Mouse (Mus musculus) urinary bladder, postnatal 4 days (tissue): ENCODE measurements around the gene Prss35.
A peak's percentile ranks its signal among the peaks of the same experiment; 100 is the strongest.

Source experiments
- DNase-seq, 2 experiments: peaks; one replicate each; pipeline ENCODE4 v3.0.0; 2021 to 2022; ENCODE audit warnings: low spot score in 2 of 2

Prss35 gene

DNA sequence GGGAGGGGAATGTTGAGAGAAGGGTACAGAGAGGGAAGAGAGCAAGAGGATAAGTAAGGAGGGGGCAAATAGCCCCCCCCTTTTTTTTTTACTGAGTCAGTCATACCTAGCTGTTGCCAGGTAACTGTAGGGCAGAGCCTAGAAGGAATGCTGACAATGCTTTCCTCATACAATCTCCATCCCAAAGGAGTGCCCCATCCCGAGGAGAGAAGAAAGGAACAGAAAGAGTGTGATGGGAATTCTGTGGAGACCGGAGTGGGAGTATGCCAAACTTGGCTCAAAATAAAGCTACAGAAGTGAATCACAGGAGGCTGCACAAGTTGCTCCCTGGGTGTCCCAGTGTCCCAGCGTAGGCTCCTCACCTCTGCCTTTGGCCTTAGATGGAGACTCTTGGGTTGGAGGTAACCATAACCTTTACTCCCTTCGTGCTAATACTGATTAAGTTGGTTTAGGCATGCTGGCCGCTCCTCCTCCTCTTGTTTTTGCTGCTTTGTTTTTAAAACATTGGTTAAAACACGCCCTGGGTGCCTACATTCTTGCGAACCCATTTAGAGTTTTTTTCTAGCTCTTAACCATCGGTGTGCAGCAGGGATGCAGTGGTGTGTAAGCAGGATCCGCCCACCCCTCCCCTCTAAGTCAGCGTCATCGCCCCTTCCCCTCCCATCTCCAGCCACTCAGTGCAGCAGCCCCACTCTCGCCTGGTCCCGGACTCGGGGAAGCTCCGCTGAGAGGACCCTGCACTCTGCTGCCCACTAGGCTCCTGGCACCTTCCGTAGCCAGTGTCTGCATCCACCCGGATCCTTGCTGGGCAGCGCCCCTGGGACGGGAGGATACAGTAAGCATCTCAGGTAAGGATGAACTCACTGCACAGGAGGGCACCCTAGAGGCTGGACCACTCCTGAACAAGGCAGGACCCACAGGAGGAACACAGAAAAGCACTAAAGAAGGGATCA lies at the start of gene Prss35:
Prss35 (plus strand) TSS at position 691 of the 953 bp plus-strand sequence.
- DNase-seq, result peak in 1 of 2 experiments; percentile 58

DNA sequence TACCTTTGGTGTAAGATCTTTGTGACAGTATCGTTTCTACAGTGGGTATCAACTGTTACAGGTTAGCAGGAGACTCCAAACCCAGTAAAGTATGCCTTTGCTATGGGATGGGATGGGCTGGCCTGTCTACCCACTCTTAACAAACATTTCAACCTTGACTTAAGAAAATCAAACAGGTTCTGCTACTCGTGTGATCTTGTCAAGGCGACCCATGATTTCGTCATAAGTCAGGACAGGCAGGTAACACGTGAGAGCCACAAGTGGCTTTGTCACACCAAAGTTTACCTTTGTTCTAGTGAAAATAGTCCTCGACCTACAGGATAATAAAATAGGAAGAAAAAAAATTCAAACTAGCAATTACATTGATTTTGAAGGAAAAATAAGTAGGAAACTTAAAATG lies 49.5 kb upstream of the Prss35 start:
- DNase-seq, result no peak

DNA sequence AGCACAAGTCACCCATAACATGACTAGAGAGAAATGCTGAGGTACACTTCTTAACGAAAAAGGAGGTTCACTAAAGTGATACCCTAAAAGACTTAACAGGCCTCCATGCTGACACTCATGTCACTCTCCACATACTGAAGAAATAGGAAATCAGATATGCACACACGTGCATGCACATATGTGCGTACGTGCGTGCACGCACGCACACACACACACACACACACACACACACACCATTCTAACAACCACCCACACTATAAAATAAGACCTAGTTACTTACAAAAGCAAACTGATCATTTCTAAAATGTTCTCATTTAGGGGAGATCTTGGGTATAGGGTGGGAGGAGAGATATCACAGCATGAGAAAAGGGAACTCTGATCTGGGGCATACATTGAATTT lies 48.8 kb upstream of the Prss35 start:
- no peak for DNase-seq

DNA sequence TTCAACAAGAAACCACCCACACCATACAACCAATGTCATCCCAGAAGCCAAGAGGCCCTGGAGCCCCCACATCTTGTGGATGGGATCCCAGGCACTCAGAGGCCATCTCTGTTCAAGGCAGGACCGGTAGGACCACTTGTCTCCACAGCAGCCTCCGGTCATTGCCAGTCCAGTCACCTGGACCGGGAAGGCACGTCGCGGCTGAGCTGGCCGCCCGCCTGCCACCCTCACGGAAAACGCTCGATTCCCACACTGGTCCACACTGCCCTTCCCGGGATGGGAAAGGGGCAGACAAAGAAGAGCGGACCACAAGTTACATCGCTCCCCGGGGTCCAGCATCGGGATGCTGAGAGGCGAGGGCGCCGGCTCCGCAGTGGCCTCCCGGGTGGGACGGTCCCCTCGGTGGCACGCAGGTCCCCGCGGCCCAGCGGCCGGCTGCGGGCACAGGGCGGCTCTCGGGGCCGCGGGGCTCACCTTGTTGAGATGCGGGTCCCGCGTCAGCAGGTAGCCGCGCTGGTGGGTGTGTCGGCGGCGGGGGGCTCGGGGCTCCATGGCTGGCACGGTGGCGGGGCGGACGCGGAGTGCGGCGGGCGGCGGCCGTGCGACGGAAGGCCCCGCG lies 48.1 kb upstream of the Prss35 start:
- DNase-seq, result no peak

DNA sequence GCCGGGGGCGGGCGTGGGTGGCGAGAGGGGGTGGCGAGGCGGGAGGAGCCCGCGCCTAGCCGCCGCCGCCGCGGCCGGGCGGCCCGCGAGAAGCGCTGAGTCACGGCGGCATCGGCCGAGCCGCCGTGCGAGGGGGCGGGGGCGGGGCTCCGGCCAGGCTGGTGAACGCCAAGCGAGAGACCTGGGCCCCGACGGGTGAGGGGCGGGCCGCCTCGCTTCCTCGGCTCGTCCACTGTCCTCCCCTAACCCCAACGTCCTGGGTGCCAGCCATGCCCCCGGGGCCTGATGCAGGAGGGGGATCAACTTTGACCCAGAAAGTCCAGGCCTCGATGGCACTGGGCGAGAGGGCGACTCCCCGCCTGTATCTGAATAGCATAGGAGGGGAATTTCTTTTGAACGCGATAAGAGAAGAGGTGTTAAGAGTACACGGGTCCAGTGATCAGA lies 47.6 kb upstream of the Prss35 start, which contains the start of gene Me1:
Me1 (minus strand) TSS at position 136 of the 444 bp plus-strand sequence.
- peak in 1 of 2 experiments; percentile 40 for DNase-seq

DNA sequence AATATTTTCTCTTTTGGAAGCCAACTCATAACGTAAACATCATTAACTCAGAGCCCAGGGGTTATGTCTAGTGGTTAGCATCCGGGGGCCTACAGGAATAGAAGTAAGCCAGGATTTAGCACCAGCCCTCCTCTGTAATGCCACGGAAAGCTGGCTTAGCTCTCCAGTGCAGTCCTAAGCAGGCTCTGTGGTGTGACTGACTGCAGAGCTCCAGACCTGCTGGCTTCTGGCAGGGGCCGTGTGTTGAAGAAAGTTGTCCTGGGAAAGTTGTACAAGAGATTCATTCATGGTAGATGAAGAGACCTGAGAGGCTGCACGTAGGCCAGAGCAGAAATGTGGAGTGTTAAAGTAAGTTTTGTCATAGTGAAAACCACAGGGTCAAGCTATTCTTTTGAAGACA lies 42.2 kb upstream of the Prss35 start:
- no peak for DNase-seq

DNA sequence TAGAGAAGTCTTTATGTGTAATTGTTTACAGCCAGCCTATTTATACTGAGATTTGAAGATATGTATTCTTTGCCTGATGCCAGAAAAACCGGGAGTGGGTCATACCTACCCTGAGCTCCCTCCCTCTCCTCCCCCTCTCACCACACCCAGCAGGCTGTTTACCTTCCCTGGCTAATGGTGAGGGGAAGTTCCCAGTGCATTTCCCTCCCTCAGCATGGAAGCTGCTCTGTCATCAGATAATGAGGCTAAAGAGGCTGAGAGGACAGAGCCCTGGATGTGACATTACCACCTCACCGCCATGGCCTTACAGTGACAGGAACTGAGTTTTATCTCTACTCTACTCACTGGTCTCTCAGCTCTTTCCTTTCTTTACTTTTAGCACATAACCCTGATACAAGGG lies 41.6 kb upstream of the Prss35 start:
- no peak for DNase-seq

DNA sequence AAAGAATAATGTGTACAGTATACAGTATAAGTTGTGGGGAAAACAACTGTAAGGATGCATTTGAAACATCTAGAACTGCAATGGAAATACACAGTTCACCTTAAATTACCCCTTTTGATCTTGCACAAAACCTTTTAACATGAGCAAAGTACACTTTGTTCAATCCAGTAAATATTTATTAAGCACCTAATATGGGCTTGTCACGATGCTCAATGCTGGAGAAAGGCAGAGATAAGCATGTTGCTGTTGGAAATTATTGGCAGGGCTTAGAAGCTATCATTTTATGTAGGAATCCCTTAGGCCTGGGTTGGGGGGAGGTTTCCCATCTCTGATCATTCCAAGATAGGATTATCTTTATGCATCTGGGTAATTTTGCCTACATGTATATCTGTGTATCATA lies 36.0 kb upstream of the Prss35 start:
- no peak for DNase-seq

DNA sequence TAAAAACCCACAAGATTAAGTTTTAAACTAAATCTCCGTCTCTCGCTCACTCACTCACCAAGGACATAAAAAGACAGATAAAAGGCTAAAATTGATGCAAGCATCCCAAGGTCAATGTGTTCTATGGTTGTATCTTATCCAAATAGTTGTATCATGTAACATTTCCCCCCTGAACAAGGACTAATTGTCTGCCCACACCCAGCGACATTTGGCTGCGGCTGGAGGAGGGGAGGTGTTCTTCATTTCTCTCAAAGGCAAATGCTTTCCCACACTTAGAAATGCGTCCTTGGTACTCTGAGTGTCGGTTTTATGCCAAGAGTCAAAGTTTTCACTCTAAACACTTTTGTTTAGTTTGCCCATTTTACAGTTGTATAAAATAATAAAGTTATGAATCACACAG lies 34.5 kb upstream of the Prss35 start:
- no peak for DNase-seq

DNA sequence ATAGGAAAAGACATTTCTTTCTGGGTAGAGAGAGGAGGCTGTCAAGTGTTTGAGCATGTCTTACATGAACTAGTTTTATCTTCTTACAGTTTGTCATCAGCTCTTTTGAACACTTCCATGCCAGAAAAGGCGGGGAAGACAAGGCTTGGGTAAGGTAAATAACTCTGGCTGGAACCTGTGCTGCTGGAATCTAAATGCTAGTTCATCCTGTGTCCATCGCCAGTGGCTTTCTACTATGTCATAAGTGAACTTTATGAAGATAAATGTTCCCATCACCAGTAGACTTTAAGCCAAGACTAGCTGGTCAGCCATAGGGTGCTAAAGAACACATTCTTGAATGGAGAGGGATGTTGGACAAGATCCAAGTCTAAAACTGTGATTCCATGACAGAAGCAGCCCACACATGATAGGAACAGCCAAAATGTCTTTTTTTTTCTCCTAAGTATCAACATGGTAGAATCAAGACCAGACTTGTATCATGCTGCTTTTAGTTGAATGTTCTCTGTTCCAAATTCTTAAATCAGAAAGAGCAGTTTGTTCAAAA lies 33.3 kb upstream of the Prss35 start:
- DNase-seq, result no peak

DNA sequence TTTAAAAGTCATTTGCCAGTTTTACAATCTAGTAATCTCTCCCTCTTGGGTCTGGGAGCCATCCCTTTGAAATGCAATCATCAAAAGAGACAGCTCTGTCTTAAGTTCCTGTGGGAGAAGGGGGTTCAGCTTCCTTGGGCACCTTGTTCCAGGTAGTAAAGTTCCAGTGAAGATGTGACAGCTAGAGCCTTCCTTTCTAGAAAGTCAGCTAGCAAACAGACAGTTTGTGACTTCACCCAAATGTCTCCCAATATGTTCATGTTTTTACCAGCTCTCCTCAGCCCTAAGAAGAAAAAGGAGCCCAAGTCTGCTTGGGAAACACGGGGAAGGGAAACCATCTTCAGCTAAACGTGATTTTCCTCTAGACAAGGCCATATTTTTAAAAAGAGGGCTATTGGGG lies 30.8 kb upstream of the Prss35 start:
- no peak for DNase-seq

DNA sequence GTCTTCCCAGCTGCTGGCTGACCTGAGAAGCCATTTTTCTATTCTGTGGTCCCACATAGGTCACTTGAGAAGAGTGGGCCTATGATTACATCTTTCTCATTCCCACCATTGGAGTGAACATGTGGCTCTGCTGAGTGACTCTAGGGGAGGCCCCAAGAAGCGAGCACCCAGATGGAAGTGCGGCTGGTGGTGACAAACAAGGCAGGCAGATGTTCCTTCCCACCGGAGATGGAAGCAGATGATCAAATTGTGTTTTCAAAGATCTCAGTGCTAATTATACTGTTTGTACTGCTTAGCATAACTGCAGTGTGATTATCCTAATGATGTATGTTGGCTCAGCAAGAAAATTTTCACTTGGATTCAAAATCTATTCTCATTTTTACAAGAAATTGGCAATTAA lies 29.4 kb upstream of the Prss35 start:
- DNase-seq, result no peak

DNA sequence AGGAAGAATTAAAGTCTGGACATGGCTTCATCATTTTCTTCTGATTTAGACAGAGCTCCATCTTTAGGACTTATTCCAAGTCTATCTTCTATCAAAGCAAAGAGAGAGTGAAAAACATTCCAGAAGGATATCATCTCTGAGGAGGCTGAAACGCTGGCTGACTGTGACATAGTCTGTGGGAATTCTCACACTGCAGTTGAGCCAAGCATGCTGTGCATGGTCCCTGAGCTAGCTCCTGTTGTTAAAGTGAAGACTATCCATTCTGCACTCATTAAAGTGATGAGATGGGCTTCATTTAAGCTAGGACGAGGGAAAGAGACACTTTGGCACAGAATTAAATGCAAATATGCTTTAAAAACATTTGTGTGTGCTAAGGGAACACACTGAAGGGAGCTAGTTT lies 26.9 kb upstream of the Prss35 start:
- no peak for DNase-seq

DNA sequence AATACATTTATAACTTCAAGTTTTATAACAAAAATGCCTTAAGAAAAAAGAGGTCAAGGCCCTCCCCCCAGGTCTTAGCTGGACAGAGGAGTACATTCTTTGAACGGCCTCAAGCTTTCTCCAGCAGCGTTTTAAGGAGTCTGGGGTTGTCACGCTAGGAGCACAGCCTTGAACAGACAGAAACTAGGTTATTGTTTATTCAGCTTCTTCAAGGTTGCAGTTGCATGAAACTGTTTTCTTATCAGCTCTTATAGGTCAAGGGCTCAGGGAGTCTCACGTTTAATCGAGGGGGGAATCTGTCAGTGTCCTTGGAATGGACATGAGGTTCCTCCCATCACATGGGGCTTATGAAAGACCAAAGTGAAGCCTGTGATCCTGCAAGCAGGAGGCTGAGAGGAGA lies 26.3 kb upstream of the Prss35 start:
- no peak for DNase-seq

DNA sequence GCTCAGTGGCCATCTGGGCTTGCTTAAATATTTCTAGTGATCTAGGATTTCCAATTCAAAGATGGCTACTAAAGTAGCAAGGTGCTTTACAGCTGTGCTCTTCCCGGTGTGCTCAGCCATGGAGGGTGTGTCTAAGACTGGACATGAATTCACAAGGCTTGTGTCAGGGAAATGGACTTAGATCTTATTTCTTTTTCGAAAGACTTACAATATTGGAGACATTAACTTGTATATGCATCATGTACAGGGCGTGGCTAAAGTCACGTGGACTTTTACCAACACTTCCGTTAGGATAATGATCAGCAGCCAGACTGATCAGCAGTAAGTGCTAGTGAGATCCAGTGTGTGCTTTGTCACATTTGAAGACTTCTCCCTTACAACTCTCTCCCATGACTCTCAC lies 23.2 kb upstream of the Prss35 start:
- DNase-seq, result no peak

DNA sequence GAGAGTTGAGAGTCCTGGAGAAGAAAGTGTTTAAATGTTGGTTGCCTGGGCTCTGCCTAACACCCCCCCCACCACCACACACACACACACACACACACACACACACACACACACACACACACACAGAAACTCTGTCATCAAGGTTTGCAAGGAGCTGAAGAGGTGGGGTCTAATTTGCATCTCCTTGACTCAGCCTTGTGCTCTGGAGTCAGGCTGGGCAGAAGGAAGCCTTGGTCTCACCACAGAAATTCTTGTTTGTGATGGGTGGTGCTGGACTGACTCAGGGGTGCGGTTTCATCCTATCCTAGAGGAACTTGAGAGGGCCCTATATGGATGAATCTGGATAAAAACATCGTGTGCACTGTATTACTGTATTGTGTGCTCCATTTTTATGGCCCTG lies 22.7 kb upstream of the Prss35 start:
- DNase-seq, result no peak

DNA sequence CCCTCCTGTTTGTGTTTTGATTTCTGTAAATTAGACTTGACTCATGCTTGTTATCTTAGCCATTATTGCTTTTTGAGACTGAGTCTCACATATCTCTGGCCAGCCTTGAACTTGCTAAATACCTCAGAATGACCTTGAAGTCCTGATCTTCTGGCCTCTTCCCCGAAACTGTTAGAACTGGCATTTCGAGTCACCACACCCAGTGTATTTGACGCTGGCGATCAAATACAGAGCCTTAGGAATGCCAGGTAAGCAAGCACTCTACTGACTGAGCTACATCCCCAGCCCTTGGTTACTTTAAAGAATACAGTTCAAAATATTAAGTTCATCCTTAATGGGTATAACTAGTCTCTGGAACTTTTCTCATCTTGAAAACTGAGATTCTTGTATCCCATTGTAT lies 18.4 kb upstream of the Prss35 start:
- no peak for DNase-seq

DNA sequence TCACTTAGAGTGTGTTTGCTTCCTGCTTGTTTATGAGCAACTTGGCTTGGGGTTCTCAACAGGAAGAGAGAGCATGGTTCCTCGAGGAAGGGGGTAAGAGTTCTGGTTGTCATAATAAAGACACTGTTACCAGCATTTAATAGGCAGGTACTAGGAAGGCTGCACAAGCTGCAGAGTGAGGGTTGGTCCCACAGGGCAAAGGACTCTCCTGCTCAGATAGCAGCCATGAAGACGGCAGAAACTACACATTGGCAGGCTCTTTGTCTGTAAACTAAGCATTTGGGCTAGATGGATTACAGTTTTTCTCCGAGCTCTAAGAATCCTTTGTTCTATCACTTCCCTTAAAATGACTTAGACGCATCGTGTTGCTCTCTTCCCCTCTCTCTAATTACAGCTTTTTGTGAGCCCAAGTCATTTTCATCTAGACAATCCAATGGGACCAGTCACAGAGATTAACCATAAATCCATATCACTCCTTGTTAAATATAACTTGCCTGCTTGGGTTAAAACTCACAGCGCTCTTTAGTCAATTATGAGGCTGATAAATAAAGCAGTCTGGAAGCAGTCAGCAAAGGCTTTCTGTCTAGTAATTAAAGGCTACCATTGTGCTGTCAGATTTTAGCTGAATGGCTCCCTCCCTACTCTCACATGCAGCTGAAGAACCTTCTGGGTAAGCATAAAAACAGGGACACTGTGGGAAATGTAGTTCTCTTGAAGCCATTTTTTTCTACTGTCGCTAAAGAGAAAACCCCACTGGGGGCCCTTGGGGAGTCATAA lies 17.7 kb upstream of the Prss35 start:
- no peak for DNase-seq

DNA sequence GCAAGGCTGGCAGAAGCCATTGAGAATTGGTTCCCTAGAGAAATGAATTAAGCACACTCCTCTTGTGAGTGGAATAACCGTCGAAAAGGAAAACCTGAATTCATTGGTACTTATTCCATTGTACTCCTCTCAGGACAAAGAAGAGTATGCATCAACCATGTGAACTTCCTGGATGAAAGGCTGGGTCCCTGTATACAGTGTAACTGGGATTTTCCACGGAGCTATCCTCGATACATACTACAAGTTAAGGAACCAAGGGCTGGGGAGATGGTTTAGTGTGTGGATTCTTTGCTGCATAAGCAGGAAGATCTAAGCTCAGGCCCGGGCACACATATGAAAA lies 17.1 kb upstream of the Prss35 start:
- no peak for DNase-seq

DNA sequence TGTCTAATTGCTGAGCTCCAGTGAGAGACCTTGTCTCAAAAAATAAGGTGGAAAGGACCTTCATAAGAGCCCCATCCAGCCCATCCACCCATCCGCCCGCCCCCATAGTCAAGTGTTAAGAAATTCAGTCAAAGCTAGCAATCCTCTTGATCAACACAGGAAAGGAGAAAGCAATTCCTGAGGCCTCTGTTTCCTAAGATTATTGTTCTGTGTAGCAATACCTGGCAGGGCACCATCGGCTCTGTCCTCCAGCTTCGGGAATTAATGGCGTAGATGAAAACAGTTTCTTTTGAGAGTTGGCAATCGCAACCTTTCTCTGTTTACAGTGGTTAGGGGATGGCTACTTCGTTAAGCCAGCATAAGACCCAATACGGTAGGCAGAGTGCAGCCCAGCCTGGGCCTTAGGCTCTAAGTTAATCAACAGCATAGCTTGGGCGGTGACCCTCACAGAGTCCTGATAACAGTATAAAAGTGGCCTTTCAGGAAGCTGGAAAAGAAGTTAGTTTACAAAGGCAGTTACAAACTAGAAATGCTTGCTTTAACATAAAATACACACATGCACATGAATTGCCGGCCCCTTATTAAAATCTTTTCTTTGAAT lies 15.1 kb upstream of the Prss35 start:
- DNase-seq, result no peak

DNA sequence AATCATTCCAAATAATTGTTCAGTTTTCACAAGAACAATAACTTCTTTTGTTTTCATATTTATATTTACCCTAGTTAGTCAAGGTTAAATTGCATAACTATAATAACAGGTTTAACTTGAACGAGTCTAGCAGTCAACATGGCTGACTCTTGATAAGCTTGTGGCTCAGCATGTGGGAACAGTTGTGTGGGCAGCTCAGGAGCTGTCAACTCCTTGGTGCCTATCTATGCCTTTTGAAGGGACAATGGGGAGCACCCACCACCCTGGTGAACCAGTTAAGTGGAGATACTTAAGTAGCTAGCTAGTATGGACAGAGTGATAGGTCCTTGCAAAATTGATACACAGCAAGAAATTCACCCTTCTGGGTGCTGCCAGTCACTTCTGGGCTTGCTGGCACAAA lies 14.4 kb upstream of the Prss35 start:
- no peak for DNase-seq

DNA sequence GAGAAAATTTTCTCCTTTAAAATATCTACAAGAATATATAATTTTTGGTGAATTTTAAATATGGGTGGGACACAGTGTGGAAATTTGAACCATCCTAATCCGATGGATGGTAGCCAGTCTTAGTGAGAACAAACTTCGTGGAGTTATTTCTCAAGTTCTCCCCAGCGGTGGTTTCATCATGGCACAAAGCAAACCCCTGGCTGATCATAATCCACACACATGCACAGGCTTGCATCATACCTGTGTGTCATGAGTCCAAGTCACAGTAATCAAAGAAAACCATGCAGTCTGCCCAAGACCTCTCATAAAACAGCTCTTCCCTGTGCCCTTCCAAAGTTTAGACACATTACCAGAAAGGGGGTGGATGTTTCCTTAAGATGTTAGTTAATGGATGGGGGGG lies 13.6 kb upstream of the Prss35 start:
- no peak for DNase-seq
